Mouse (Mus musculus): ENCODE measurements around the gene Sars. TPM values are rescaled to one million over a fixed set of nuclear protein-coding genes. Genes with fewer than 3 reads are reported as not detected.

Sars gene
- polyA plus RNA-seq (2015; fragmentation: Nextera tagmentation; extraction: Ambion mirVana), result 166 and 168 TPM in 2 replicates

- Histone ChIP-seq H3K4me1 (ENCODE audit: control insufficient read depth, insufficient read depth, low read length) (peaks cover 8% of the 10 kb centered on the region; the same call in 1 of the 2 replicates), H3K27me3 (replicated peaks; ENCODE audit: control insufficient read depth, insufficient read depth, low read length) (no peaks in the 10 kb centered on the region), H3K9me3 (ENCODE audit: control insufficient read depth, low read length) (no peaks in the 10 kb centered on the region), H3K4me2 (ENCODE audit: low read depth, low read length) (peak within 1 kb of the TSS; percentile 86), H3K36me3 (ENCODE audit: control insufficient read depth, insufficient read depth, low read length) (no peaks in the 10 kb centered on the region), H3K4me3 (ENCODE audit: low read length) (peak within 1 kb of the TSS; percentile 75), H3K9ac (ENCODE audit: low read depth, low read length) (peak within 1 kb of the TSS; percentile 84), H3K27ac (ENCODE audit: low read length) (peak within 1 kb of the TSS; percentile 83)
- peak; percentile 98 for ATAC-seq
- WGBS, result under 1% methylated on average over 41 of the region's 41 CpGs
These were observed at the start of gene Sars for GRCm38 (mm10) chr3:108444698-108445365. TSS of gene Sars (minus strand) at chr3:108445209.

- H3K4me2 ChIP-seq (ENCODE audit: low read depth, low read length), result no peak overlapping the region
- H3K27ac ChIP-seq (ENCODE audit: low read length), result no peak overlapping the region
- no peak overlapping the region for H3K9ac ChIP-seq (ENCODE audit: low read depth, low read length)
- WGBS, result 33% methylated on average over 3 of the region's 3 CpGs
- H3K9me3 ChIP-seq (ENCODE audit: control insufficient read depth, low read length), result no peaks in the 10 kb centered on the region
- ATAC-seq, result no peak
- no peaks in the 10 kb centered on the region for H3K27me3 ChIP-seq (replicated peaks; ENCODE audit: control insufficient read depth, insufficient read depth, low read length)
- no peak overlapping the region for H3K4me3 ChIP-seq (ENCODE audit: low read length)
- no peaks in the 10 kb centered on the region for H3K36me3 ChIP-seq (ENCODE audit: control insufficient read depth, insufficient read depth, low read length)
- H3K4me1 ChIP-seq (ENCODE audit: control insufficient read depth, insufficient read depth, low read length), result no peaks in the 10 kb centered on the region
These were observed 45.0 kb upstream of the Sars start for GRCm38 (mm10) chr3:108489968-108490367.

DNA sequence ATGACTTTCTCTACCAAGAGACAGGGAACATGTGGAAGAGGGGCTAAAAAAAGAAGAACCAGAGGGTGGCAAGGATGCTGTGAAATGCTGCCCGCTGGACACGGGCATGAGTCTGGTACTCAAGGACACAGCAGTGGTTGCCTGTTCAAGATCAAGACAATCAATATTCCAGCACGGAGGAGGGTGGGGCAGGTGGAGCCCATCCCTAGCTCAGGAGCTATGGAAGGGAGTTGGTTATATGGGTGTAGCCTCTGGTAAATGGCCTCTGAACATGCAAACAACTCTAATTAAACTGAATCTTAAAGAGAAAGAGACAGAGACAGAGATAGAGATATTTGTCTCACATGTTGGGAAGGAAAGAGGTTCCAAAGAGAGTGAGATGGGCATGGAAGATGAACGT is 39.7 kb upstream of the Sars start:
- WGBS, result 65% methylated on average over 4 of the region's 4 CpGs
- ATAC-seq, result peak; percentile 77; the same call in 1 of the 2 replicates

GRCm38 (mm10) chr3:108478800-108479199 is 33.8 kb upstream of the Sars start:
- no peak overlapping the region for H3K4me2 ChIP-seq (ENCODE audit: low read depth, low read length)
- no peaks in the 10 kb centered on the region for H3K9me3 ChIP-seq (ENCODE audit: control insufficient read depth, low read length)
- no peaks in the 10 kb centered on the region for H3K36me3 ChIP-seq (ENCODE audit: control insufficient read depth, insufficient read depth, low read length)
- 73% methylated on average over 4 of the region's 4 CpGs for WGBS
- ATAC-seq, result no peak
- H3K4me1 ChIP-seq (ENCODE audit: control insufficient read depth, insufficient read depth, low read length), result peaks cover 12% of the 10 kb centered on the region
- no peak overlapping the region; the same call in 1 of the 2 replicates for H3K27ac ChIP-seq (ENCODE audit: low read length)
- no peaks in the 10 kb centered on the region for H3K27me3 ChIP-seq (replicated peaks; ENCODE audit: control insufficient read depth, insufficient read depth, low read length)
- H3K4me3 ChIP-seq (ENCODE audit: low read length), result no peak overlapping the region
- no peak overlapping the region for H3K9ac ChIP-seq (ENCODE audit: low read depth, low read length)

More for the DNA sequence above, 39.7 kb upstream of the Sars start:
- Histone ChIP-seq H3K4me2 (ENCODE audit: low read depth, low read length) (no peak overlapping the region), H3K36me3 (ENCODE audit: control insufficient read depth, insufficient read depth, low read length) (no peaks in the 10 kb centered on the region), H3K27ac (ENCODE audit: low read length) (no peak overlapping the region), H3K9ac (ENCODE audit: low read depth, low read length) (no peak overlapping the region), H3K27me3 (replicated peaks; ENCODE audit: control insufficient read depth, insufficient read depth, low read length) (no peaks in the 10 kb centered on the region), H3K9me3 (ENCODE audit: control insufficient read depth, low read length) (no peaks in the 10 kb centered on the region), H3K4me3 (ENCODE audit: low read length) (no peak overlapping the region), H3K4me1 (ENCODE audit: control insufficient read depth, insufficient read depth, low read length) (no peaks in the 10 kb centered on the region)

- WGBS, result 38% methylated on average over 14 of the region's 14 CpGs
- Histone ChIP-seq H3K27me3 (replicated peaks; ENCODE audit: control insufficient read depth, insufficient read depth, low read length) (no peaks in the 10 kb centered on the region), H3K9ac (ENCODE audit: low read depth, low read length) (peak overlapping the region; percentile 34; the same call in 1 of the 2 replicates), H3K36me3 (ENCODE audit: control insufficient read depth, insufficient read depth, low read length) (no peaks in the 10 kb centered on the region), H3K9me3 (ENCODE audit: control insufficient read depth, low read length) (no peaks in the 10 kb centered on the region), H3K4me3 (ENCODE audit: low read length) (no peak overlapping the region), H3K27ac (ENCODE audit: low read length) (peak overlapping the region; percentile 79), H3K4me2 (ENCODE audit: low read depth, low read length) (peak overlapping the region; percentile 21; the same call in 1 of the 2 replicates), H3K4me1 (ENCODE audit: control insufficient read depth, insufficient read depth, low read length) (peaks cover 12% of the 10 kb centered on the region)
- peak; percentile 91 for ATAC-seq
These were observed 32.0 kb upstream of the Sars start for GRCm38 (mm10) chr3:108476761-108477619.

- H3K27ac ChIP-seq (ENCODE audit: low read length), result no peak overlapping the region
- H3K4me2 ChIP-seq (ENCODE audit: low read depth, low read length), result no peak overlapping the region
- WGBS, result 64% methylated on average over 5 of the region's 5 CpGs
- ATAC-seq, result no peak
- H3K27me3 ChIP-seq (replicated peaks; ENCODE audit: control insufficient read depth, insufficient read depth, low read length), result no peaks in the 10 kb centered on the region
- no peaks in the 10 kb centered on the region for H3K9me3 ChIP-seq (ENCODE audit: control insufficient read depth, low read length)
- H3K4me1 ChIP-seq (ENCODE audit: control insufficient read depth, insufficient read depth, low read length), result peaks cover 12% of the 10 kb centered on the region
- no peak overlapping the region for H3K9ac ChIP-seq (ENCODE audit: low read depth, low read length)
- no peak overlapping the region for H3K4me3 ChIP-seq (ENCODE audit: low read length)
- no peaks in the 10 kb centered on the region for H3K36me3 ChIP-seq (ENCODE audit: control insufficient read depth, insufficient read depth, low read length)
These were observed 30.5 kb upstream of the Sars start for GRCm38 (mm10) chr3:108475496-108475895.

DNA sequence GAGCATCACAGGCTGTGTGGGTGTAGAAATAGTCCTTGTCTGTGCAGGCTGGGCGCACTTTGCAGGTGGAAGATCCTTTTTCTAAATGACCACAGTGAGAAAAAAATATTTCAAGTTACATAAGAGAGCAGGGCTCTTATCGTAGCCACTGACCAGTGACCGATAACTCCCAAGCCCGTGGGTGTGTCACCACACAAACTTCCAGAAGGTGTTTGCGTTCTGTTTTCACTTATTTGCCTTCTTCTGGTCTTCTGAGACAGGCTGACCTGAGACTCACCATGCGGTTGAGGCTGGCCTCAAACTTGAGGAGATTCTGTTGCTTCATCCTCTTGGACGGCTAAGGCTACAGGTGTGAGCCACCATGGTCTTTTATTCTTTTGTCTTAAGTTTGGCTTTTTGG is 30.0 kb upstream of the Sars start:
- Histone ChIP-seq H3K4me2 (ENCODE audit: low read depth, low read length) (no peak overlapping the region), H3K27ac (ENCODE audit: low read length) (no peak overlapping the region), H3K9ac (ENCODE audit: low read depth, low read length) (no peak overlapping the region), H3K9me3 (ENCODE audit: control insufficient read depth, low read length) (no peaks in the 10 kb centered on the region), H3K4me1 (ENCODE audit: control insufficient read depth, insufficient read depth, low read length) (peaks cover 12% of the 10 kb centered on the region), H3K36me3 (ENCODE audit: control insufficient read depth, insufficient read depth, low read length) (no peaks in the 10 kb centered on the region), H3K4me3 (ENCODE audit: low read length) (no peak overlapping the region), H3K27me3 (replicated peaks; ENCODE audit: control insufficient read depth, insufficient read depth, low read length) (no peaks in the 10 kb centered on the region)
- ATAC-seq, result no peak
- WGBS, result 80% methylated on average over 7 of the region's 7 CpGs

DNA sequence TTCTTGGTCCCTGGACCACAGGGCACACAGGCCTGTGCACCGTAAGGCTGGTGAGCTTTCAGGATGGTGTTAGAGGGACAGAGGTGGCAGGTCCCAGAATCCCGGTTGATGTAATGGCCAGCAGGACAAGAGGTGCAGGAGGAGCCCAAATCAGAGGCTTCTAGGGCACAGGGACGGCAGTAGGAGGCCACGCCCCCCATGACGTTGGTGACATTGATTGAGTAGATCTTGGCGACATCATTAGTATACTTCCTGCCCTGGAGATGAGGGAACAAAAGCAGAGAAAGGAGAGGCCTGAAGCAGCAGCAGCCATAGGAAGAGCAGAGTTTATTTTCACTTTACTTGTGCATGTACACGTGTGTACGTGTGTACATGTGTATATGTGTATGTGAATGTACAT is 22.8 kb upstream of the Sars start:
- H3K4me2 ChIP-seq (ENCODE audit: low read depth, low read length), result no peak overlapping the region
- 47% methylated on average over 8 of the region's 8 CpGs for WGBS
- H3K4me3 ChIP-seq (ENCODE audit: low read length), result no peak overlapping the region
- H3K9ac ChIP-seq (ENCODE audit: low read depth, low read length), result no peak overlapping the region
- ATAC-seq, result 0 out of 2 replicates have a peak, but pooled peaks have one; percentile 8
- H3K4me1 ChIP-seq (ENCODE audit: control insufficient read depth, insufficient read depth, low read length), result no peaks in the 10 kb centered on the region
- H3K27me3 ChIP-seq (replicated peaks; ENCODE audit: control insufficient read depth, insufficient read depth, low read length), result no peaks in the 10 kb centered on the region
- no peaks in the 10 kb centered on the region for H3K36me3 ChIP-seq (ENCODE audit: control insufficient read depth, insufficient read depth, low read length)
- H3K9me3 ChIP-seq (ENCODE audit: control insufficient read depth, low read length), result no peaks in the 10 kb centered on the region
- H3K27ac ChIP-seq (ENCODE audit: low read length), result no peak overlapping the region

DNA sequence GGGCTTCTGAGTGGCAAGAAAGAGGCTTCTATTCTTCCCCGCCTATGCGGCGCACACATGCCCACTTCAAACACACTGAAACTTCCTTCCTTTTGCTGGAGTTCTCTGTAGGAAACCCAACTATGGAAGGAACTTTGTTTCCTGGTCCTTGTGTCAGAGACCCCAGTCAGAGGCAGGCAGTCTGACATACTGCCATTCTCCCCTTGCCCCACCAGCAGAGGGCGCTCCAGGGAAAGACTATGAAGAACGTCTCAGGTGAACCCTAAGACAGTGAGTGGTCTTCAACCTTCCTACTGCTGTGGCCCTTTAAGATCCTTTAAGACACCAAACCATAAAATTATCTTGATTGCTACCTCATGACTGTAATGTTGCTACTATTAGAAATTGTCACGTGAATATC is 21.4 kb upstream of the Sars start:
- H3K36me3 ChIP-seq (ENCODE audit: control insufficient read depth, insufficient read depth, low read length), result no peaks in the 10 kb centered on the region
- H3K4me2 ChIP-seq (ENCODE audit: low read depth, low read length), result no peak overlapping the region
- H3K4me1 ChIP-seq (ENCODE audit: control insufficient read depth, insufficient read depth, low read length), result no peaks in the 10 kb centered on the region
- H3K27ac ChIP-seq (ENCODE audit: low read length), result no peak overlapping the region
- 81% methylated on average over 6 of the region's 6 CpGs for WGBS
- no peaks in the 10 kb centered on the region for H3K9me3 ChIP-seq (ENCODE audit: control insufficient read depth, low read length)
- ATAC-seq, result peak; percentile 45; the same call in 1 of the 2 replicates
- no peaks in the 10 kb centered on the region for H3K27me3 ChIP-seq (replicated peaks; ENCODE audit: control insufficient read depth, insufficient read depth, low read length)
- H3K9ac ChIP-seq (ENCODE audit: low read depth, low read length), result no peak overlapping the region
- H3K4me3 ChIP-seq (ENCODE audit: low read length), result no peak overlapping the region
